Mouse (Mus musculus): ENCODE measurements around the gene Catsperz.

The Catsperz gene

GRCm38 (mm10) chr19:6925307-6925573 lies at the start of gene Catsperz:
Catsperz (minus strand) TSS chr19:6925380.
- no peak for DNase-seq (ENCODE audit: low read depth, low spot score)

- DNase-seq (ENCODE audit: low read depth, low spot score) = peak; percentile 89
Observed at GRCm38 (mm10) chr19:6974211-6975205, 49.3 kb upstream of the Catsperz start, which contains the start of gene Ppp1r14b. Ppp1r14b (plus strand) TSS chr19:6974968.

- DNase-seq (ENCODE audit: low read depth, low spot score) = no peak
Observed at GRCm38 (mm10) chr19:6973581-6974190, 48.5 kb upstream of the Catsperz start.

GRCm38 (mm10) chr19:6972247-6972917 lies 47.2 kb upstream of the Catsperz start:
- no peak for DNase-seq (ENCODE audit: low read depth, low spot score)

GRCm38 (mm10) chr19:6971644-6972043 lies 46.5 kb upstream of the Catsperz start:
- DNase-seq (ENCODE audit: low read depth, low spot score) = no peak

- DNase-seq (ENCODE audit: low read depth, low spot score) = no peak
Observed at GRCm38 (mm10) chr19:6970460-6971085, 45.4 kb upstream of the Catsperz start.

GRCm38 (mm10) chr19:6969665-6970381 lies 44.6 kb upstream of the Catsperz start:
- peak; percentile 68 for DNase-seq (ENCODE audit: low read depth, low spot score)

GRCm38 (mm10) chr19:6969291-6969664 lies 44.1 kb upstream of the Catsperz start:
- DNase-seq (ENCODE audit: low read depth, low spot score) = no peak

- DNase-seq (ENCODE audit: low read depth, low spot score) = no peak
Observed at GRCm38 (mm10) chr19:6968491-6969271, 43.5 kb upstream of the Catsperz start.

- DNase-seq (ENCODE audit: low read depth, low spot score) = no peak
Observed at GRCm38 (mm10) chr19:6956461-6956860, 31.3 kb upstream of the Catsperz start.

- DNase-seq (ENCODE audit: low read depth, low spot score) = no peak
Observed at GRCm38 (mm10) chr19:6955424-6955823, 30.2 kb upstream of the Catsperz start.

- DNase-seq (ENCODE audit: low read depth, low spot score) = no peak
Observed at GRCm38 (mm10) chr19:6954046-6954445, 28.9 kb upstream of the Catsperz start.

GRCm38 (mm10) chr19:6952712-6953037 lies 27.5 kb upstream of the Catsperz start:
- DNase-seq (ENCODE audit: low read depth, low spot score) = no peak

- peak; percentile 33 for DNase-seq (ENCODE audit: low read depth, low spot score)
Observed at GRCm38 (mm10) chr19:6951994-6952711, 27.0 kb upstream of the Catsperz start.

GRCm38 (mm10) chr19:6951381-6951968 lies 26.3 kb upstream of the Catsperz start:
- peak; percentile 92 for DNase-seq (ENCODE audit: low read depth, low spot score)

- DNase-seq (ENCODE audit: low read depth, low spot score) = peak; percentile 73
Observed at GRCm38 (mm10) chr19:6950613-6951153, 25.5 kb upstream of the Catsperz start.

- no peak for DNase-seq (ENCODE audit: low read depth, low spot score)
Observed at GRCm38 (mm10) chr19:6949951-6950350, 24.8 kb upstream of the Catsperz start.

GRCm38 (mm10) chr19:6949532-6949931 lies 24.4 kb upstream of the Catsperz start:
- no peak for DNase-seq (ENCODE audit: low read depth, low spot score)

GRCm38 (mm10) chr19:6948186-6948585 lies 23.0 kb upstream of the Catsperz start:
- no peak for DNase-seq (ENCODE audit: low read depth, low spot score)

Data from mesoderm, embryonic 11.5 days (tissue).